In the genomic region with DNA sequence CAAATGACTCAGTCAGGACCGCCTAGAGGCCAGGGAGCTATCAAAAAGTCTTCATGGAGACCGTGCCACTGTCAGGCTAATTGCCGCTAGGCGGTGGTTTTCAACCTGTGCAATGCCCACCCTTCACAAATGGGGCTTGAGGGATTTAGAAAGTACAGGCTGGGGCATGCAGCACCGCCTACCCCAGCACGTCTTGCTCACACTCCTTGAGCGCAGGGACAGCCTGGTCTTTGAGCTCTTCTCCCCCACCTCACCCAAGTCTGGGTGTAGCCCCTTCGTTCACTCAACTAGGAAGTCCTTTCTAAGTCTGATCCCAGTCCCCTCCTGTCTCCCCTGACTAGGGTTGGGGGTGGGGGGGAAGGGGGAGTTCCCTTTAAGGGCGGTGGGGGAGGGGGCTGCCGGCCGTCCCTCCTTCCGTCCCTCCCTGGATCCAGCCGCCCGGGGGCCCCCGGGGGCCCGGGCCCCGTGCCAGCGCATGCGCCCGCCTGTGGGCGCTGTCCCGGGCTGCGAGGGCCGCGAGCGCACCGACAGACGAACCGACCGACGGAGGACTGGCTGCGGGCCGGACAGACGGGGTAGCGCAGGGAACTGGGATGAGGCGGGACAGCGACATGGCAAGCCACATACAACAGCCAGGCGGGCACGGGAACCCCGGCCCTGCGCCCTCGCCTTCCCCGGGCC, we compare ENCODE assay signal across 7 mouse cellular contexts. TPM values are rescaled to one million over a fixed set of nuclear protein-coding genes. Genes with fewer than 3 reads are reported as not detected.
A peak's percentile ranks its signal among the peaks of the same experiment; 100 is the strongest.
DNase-seq lines count a peak whose midpoint lies in the region; ATAC-seq and TF ChIP-seq lines count a peak whose summit lies in the region.

A gene (plus strand): TSS at position 497 of the 681 bp plus-strand sequence.

- peaks cover 33% of the 10 kb centered on the region for H3K4me1 ChIP-seq in forebrain, embryonic 10.5 days
- H3K4me1 ChIP-seq in intestine, embryonic 15.5 days (replicated peaks), result peaks cover 16% of the 10 kb centered on the region
- H3K4me1 ChIP-seq in midbrain, embryonic 11.5 days (ENCODE audit: control insufficient read depth, insufficient read depth, low read length), result peaks cover 6% of the 10 kb centered on the region

- H3K4me3 ChIP-seq in left cerebral cortex, adult 2 months, result peak within 1 kb of the TSS; percentile 23
- H3K4me3 ChIP-seq in forebrain, embryonic 10.5 days, result peak within 1 kb of the TSS; percentile 54
- peak within 1 kb of the TSS; percentile 38 for H3K4me3 ChIP-seq in intestine, embryonic 15.5 days (replicated peaks)
- H3K4me3 ChIP-seq in midbrain, embryonic 11.5 days (ENCODE audit: low read depth, low read length), result peak within 1 kb of the TSS; percentile 28

- no peaks in the 10 kb centered on the region for H3K36me3 ChIP-seq in forebrain, embryonic 10.5 days (replicated peaks)
- no peaks in the 10 kb centered on the region for H3K36me3 ChIP-seq in intestine, embryonic 15.5 days
- no peaks in the 10 kb centered on the region for H3K36me3 ChIP-seq in midbrain, embryonic 11.5 days (ENCODE audit: control insufficient read depth, insufficient read depth, low read length)

- peak within 1 kb of the TSS; percentile 80 for H3K4me2 ChIP-seq in intestine, embryonic 15.5 days (replicated peaks)
- H3K4me2 ChIP-seq in midbrain, embryonic 11.5 days, result peak within 1 kb of the TSS; percentile 53

- no peak; the same call in 1 of the 2 replicates for TF ChIP-seq CTCF in left cerebral cortex, adult 2 months (IDR thresholded peaks at IDR 0.05)

- DNase-seq in left cerebral cortex, adult 2 months (ENCODE audit: extremely low spot score in 1 of 2, low spot score in 2 of 2), result no peak
- no peak for DNase-seq in left cerebral cortex, adult 11 months (ENCODE audit: low spot score)
- DNase-seq in forebrain, embryonic 10.5 days (ENCODE audit: extremely low spot score, low spot score), result peak; percentile 27
- peak; percentile 87 for DNase-seq in midbrain, embryonic 11.5 days (ENCODE audit: low spot score, missing footprints)
- no peak for DNase-seq in right cerebral cortex, adult 2 months (ENCODE audit: low spot score in 2 of 2)

- ATAC-seq in intestine, embryonic 15.5 days, result peak; percentile 59
- ATAC-seq in midbrain, embryonic 11.5 days (ENCODE audit: low FRiP score), result 0 out of 2 replicates have a peak, but pooled peaks have one; percentile 36
- ATAC-seq in monocyte, adult 5-6 weeks (replicated peaks; ENCODE audit: insufficient number of reproducible peaks, low FRiP score, low TSS enrichment, poor library complexity, severe bottlenecking), result no peak

- peak within 1 kb of the TSS; percentile 19; the same call in 1 of the 2 replicates for H3K27ac ChIP-seq in left cerebral cortex, adult 2 months
- peak within 1 kb of the TSS; percentile 40 for H3K27ac ChIP-seq in forebrain, embryonic 10.5 days
- H3K27ac ChIP-seq in intestine, embryonic 15.5 days, result no peak within 1 kb of the TSS
- no peak within 1 kb of the TSS for H3K27ac ChIP-seq in midbrain, embryonic 11.5 days (ENCODE audit: low read depth, low read length)

- intact Hi-C loops in left cerebral cortex, adult 2 months (cut with DNase I), result no loop called here

- H3K9ac ChIP-seq in intestine, embryonic 15.5 days, result peak within 1 kb of the TSS; percentile 30
- H3K9ac ChIP-seq in midbrain, embryonic 11.5 days (ENCODE audit: low read length), result peak within 1 kb of the TSS; percentile 45

- under 1% methylated on average over 43 of the region's 43 CpGs for WGBS in forebrain, embryonic 10.5 days
- WGBS in intestine, embryonic 15.5 days, result 2% methylated on average over 41 of the region's 43 CpGs
- WGBS in midbrain, embryonic 11.5 days, result under 1% methylated on average over 43 of the region's 43 CpGs

- H3K9me3 ChIP-seq in forebrain, embryonic 10.5 days, result peaks cover 15% of the 10 kb centered on the region
- H3K9me3 ChIP-seq in intestine, embryonic 15.5 days, result no peaks in the 10 kb centered on the region
- H3K9me3 ChIP-seq in midbrain, embryonic 11.5 days (ENCODE audit: control insufficient read depth, low read length), result no peaks in the 10 kb centered on the region

- H3K27me3 ChIP-seq in forebrain, embryonic 10.5 days (ENCODE audit: poor library complexity, severe bottlenecking), result peaks cover 63% of the 10 kb centered on the region
- H3K27me3 ChIP-seq in intestine, embryonic 15.5 days (replicated peaks), result peaks cover 36% of the 10 kb centered on the region
- peaks cover 36% of the 10 kb centered on the region for H3K27me3 ChIP-seq in midbrain, embryonic 11.5 days (ENCODE audit: control insufficient read depth, insufficient read depth, low read length)

RNA-seq across cellular contexts. Expression of the gene that starts here (rescaled TPM):
- total RNA-seq in left cerebral cortex, adult 2 months (2021), result 10 to 100 TPM; 37.1 to 47.6 TPM
- 0.64 and 0.79 TPM in 2 replicates for polyA plus RNA-seq in forebrain, embryonic 10.5 days (2016; fragmentation: Nextera tagmentation; extraction: Ambion mirVana)
- polyA plus RNA-seq in intestine, embryonic 15.5 days (2015; fragmentation: Nextera tagmentation; extraction: Ambion mirVana), result 1.6 and 1.7 TPM in 2 replicates
- 0.31 and 0.66 TPM in 2 replicates for polyA plus RNA-seq in midbrain, embryonic 11.5 days (2014; fragmentation: Nextera tagmentation; extraction: Ambion mirVana)
- total RNA-seq in monocyte, adult 5-6 weeks (2017), result not detected in 3 replicates

Comparison
In these comparisons a context has a peak if more than half of its experiments do, and no peak if none do; other contexts are left out.
1. RNA of the gene that starts here (total RNA-seq): 37.1 to 47.6 TPM in left cerebral cortex, adult 2 months; not detected in monocyte, adult 5-6 weeks; every median in the first group is over 10 times any median in the second.
2. Peak in DNase-seq, H3K4me3 ChIP-seq and H3K27ac ChIP-seq in forebrain, embryonic 10.5 days; RNA of the gene not detected or under 1 TPM.
3. Peak in DNase-seq, ATAC-seq, H3K4me3 ChIP-seq, H3K9ac ChIP-seq and H3K4me2 ChIP-seq in midbrain, embryonic 11.5 days; RNA of the gene not detected or under 1 TPM.
4. Peak in every context shown above with its lines, with median percentiles within 50 percentile points of each other: H3K4me3 ChIP-seq.